Mouse (Mus musculus) heart, adult 2 months (tissue): Measurements from ENCODE around the gene Rbp7.

Experiments used
- CTCF ChIP-seq: fragments of 200-600 bp; IDR thresholded peaks from 2 replicates; pipeline ENCODE4 v1.8.1; 2022; ENCODE audit warnings: antibody characterized with exemption, mild to moderate bottlenecking, moderate library complexity
- POLR2A ChIP-seq: fragments of 200-500 bp; IDR thresholded peaks from 2 replicates; pipeline ENCODE4 v1.6.1; 2011; ENCODE audit warnings: mild to moderate bottlenecking, low read depth, low read length, control low read depth; ENCODE audit not compliant: insufficient read depth

GRCm38 (mm10) chr4:149489415-149490240, 34.9 kb upstream of the Rbp7 start:
- TF ChIP-seq CTCF (no peak), POLR2A (no peak)
